Mouse (Mus musculus): Measurements from ENCODE around the gene Junb.

GRCm38 (mm10) chr8:84997649-84998295 lies 19.3 kb upstream of the Junb start:
- TF ChIP-seq POLR2A (IDR thresholded peaks at IDR 0.05; ENCODE audit: control insufficient read depth, extremely low read depth, insufficient read depth, low read length, poor library complexity) (no peak), CTCF (IDR thresholded peaks at IDR 0.05; ENCODE audit: borderline replicate concordance, control insufficient read depth, extremely low read depth, insufficient read depth, low read length, poor library complexity) (peak; percentile 97)

Measured in thymus, adult 2 months (tissue).